Mouse (Mus musculus): ENCODE results near the gene Gm45062. TPM values are rescaled to one million over a fixed set of nuclear protein-coding genes. Genes with fewer than 3 reads are reported as not detected.

Gm45062 gene
- polyA plus RNA-seq, 1 experiment from 2014 or later, result 12.1 TPM

- no peaks in the 10 kb centered on the region for H3K36me3 ChIP-seq (ENCODE audit: control insufficient read depth, insufficient read depth, low read length)
- H3K9me3 ChIP-seq (ENCODE audit: control insufficient read depth, low read length), result no peaks in the 10 kb centered on the region
- H3K27ac ChIP-seq (ENCODE audit: low read length), result 0 out of 2 replicates have a peak overlapping the region, but pooled peaks have one; percentile 17
- peaks cover 2% of the 10 kb centered on the region for H3K4me1 ChIP-seq (replicated peaks; ENCODE audit: control insufficient read depth, insufficient read depth, low read length)
- no peaks in the 10 kb centered on the region for H3K27me3 ChIP-seq (ENCODE audit: control insufficient read depth, insufficient read depth, low read depth, low read length)
- H3K9ac ChIP-seq (ENCODE audit: low read length), result no peak overlapping the region
- ATAC-seq (ENCODE audit: low read depth), result no peak
- no peak overlapping the region for H3K4me3 ChIP-seq (ENCODE audit: low read length)
- 91% methylated on average over 5 of the region's 5 CpGs for WGBS
- H3K4me2 ChIP-seq (ENCODE audit: low read depth, low read length), result no peak overlapping the region
These were observed 156.6 kb downstream of the Gm45062 start for GRCm38 (mm10) chr6:8415823-8416222.

- ATAC-seq (ENCODE audit: low read depth), result peak; percentile 82
- WGBS, result 43% methylated on average over 8 of the region's 8 CpGs
- no peak overlapping the region for H3K9ac ChIP-seq (ENCODE audit: low read length)
- peak overlapping the region; percentile 37 for H3K27ac ChIP-seq (ENCODE audit: low read length)
- no peak overlapping the region for H3K4me2 ChIP-seq (ENCODE audit: low read depth, low read length)
- H3K27me3 ChIP-seq (ENCODE audit: control insufficient read depth, insufficient read depth, low read depth, low read length), result no peaks in the 10 kb centered on the region
- H3K4me3 ChIP-seq (ENCODE audit: low read length), result no peak overlapping the region
- H3K9me3 ChIP-seq (ENCODE audit: control insufficient read depth, low read length), result no peaks in the 10 kb centered on the region
- H3K4me1 ChIP-seq (replicated peaks; ENCODE audit: control insufficient read depth, insufficient read depth, low read length), result peaks cover 2% of the 10 kb centered on the region
- H3K36me3 ChIP-seq (ENCODE audit: control insufficient read depth, insufficient read depth, low read length), result no peaks in the 10 kb centered on the region
These were observed 157.7 kb downstream of the Gm45062 start for GRCm38 (mm10) chr6:8416802-8417569.

- H3K27me3 ChIP-seq (ENCODE audit: control insufficient read depth, insufficient read depth, low read depth, low read length), result no peaks in the 10 kb centered on the region
- no peak overlapping the region for H3K4me3 ChIP-seq (ENCODE audit: low read length)
- no peak overlapping the region for H3K9ac ChIP-seq (ENCODE audit: low read length)
- no peaks in the 10 kb centered on the region for H3K9me3 ChIP-seq (ENCODE audit: control insufficient read depth, low read length)
- 59% methylated on average over 4 of the region's 4 CpGs for WGBS
- ATAC-seq (ENCODE audit: low read depth), result no peak
- no peaks in the 10 kb centered on the region; the same call in 1 of the 2 replicates for H3K4me1 ChIP-seq (replicated peaks; ENCODE audit: control insufficient read depth, insufficient read depth, low read length)
- H3K36me3 ChIP-seq (ENCODE audit: control insufficient read depth, insufficient read depth, low read length), result no peaks in the 10 kb centered on the region
- no peak overlapping the region for H3K27ac ChIP-seq (ENCODE audit: low read length)
- H3K4me2 ChIP-seq (ENCODE audit: low read depth, low read length), result no peak overlapping the region
These were observed 160.4 kb downstream of the Gm45062 start for GRCm38 (mm10) chr6:8419485-8420186.

GRCm38 (mm10) chr6:8420187-8420503 is 160.9 kb downstream of the Gm45062 start:
- no peak overlapping the region for H3K4me2 ChIP-seq (ENCODE audit: low read depth, low read length)
- no peaks in the 10 kb centered on the region for H3K27me3 ChIP-seq (ENCODE audit: control insufficient read depth, insufficient read depth, low read depth, low read length)
- H3K9me3 ChIP-seq (ENCODE audit: control insufficient read depth, low read length), result no peaks in the 10 kb centered on the region
- H3K4me3 ChIP-seq (ENCODE audit: low read length), result no peak overlapping the region
- H3K9ac ChIP-seq (ENCODE audit: low read length), result no peak overlapping the region
- H3K4me1 ChIP-seq (replicated peaks; ENCODE audit: control insufficient read depth, insufficient read depth, low read length), result no peaks in the 10 kb centered on the region; the same call in 1 of the 2 replicates
- ATAC-seq (ENCODE audit: low read depth), result no peak
- no peak overlapping the region for H3K27ac ChIP-seq (ENCODE audit: low read length)
- H3K36me3 ChIP-seq (ENCODE audit: control insufficient read depth, insufficient read depth, low read length), result no peaks in the 10 kb centered on the region
- WGBS, result 74% methylated on average over 1 of the region's 1 CpGs

DNA sequence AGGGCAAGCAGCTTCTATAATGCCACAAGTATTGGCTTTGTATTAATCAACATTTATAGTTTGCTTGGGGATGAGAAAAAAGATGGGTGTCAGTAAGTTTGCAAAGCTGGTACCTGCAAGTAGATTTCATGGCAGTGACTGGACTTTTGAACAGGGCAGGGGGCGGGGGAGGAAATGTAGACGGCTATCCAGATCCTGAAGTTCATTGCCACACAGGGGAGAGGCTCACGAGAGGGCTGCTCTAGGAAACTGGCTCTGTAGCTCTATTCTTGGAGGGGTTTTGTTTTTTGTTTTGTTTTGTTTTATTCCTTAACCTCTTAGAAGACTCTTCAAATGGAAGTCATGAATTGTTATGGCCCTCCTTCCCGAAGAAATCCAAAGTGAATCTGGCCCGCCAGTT is 162.2 kb downstream of the Gm45062 start:
- Histone ChIP-seq H3K4me2 (ENCODE audit: low read depth, low read length) (no peak overlapping the region), H3K9me3 (ENCODE audit: control insufficient read depth, low read length) (no peaks in the 10 kb centered on the region), H3K4me1 (replicated peaks; ENCODE audit: control insufficient read depth, insufficient read depth, low read length) (no peaks in the 10 kb centered on the region; the same call in 1 of the 2 replicates), H3K4me3 (ENCODE audit: low read length) (no peak overlapping the region), H3K27ac (ENCODE audit: low read length) (no peak overlapping the region), H3K27me3 (ENCODE audit: control insufficient read depth, insufficient read depth, low read depth, low read length) (no peaks in the 10 kb centered on the region), H3K36me3 (ENCODE audit: control insufficient read depth, insufficient read depth, low read length) (no peaks in the 10 kb centered on the region), H3K9ac (ENCODE audit: low read length) (no peak overlapping the region)
- ATAC-seq (ENCODE audit: low read depth), result no peak
- 74% methylated on average over 5 of the region's 5 CpGs for WGBS

- ATAC-seq (ENCODE audit: low read depth), result no peak
- WGBS, result 73% methylated on average over 10 of the region's 10 CpGs
These were observed 162.8 kb downstream of the Gm45062 start for GRCm38 (mm10) chr6:8421959-8422581.

DNA sequence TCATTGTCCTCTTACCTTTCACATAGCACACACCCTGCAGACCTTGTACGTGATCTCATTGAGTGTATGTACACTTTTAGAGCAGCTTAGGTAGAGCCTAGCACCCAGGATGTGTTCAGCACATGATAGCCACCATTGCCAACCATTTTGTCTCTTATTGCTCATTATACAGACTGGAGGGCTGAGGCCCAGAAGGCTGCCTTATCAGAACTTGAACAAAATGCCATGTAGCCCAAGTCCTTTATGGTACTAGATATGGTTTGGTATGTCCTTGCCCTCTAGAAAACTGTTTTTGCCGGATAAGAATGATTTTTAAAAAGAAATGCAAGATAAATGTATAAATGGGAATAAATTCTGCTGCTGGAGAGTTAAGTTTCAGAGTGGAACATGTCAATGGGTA is 163.9 kb downstream of the Gm45062 start:
- Histone ChIP-seq H3K4me2 (ENCODE audit: low read depth, low read length) (no peak overlapping the region), H3K36me3 (ENCODE audit: control insufficient read depth, insufficient read depth, low read length) (no peaks in the 10 kb centered on the region), H3K9me3 (ENCODE audit: control insufficient read depth, low read length) (no peaks in the 10 kb centered on the region), H3K4me3 (ENCODE audit: low read length) (no peak overlapping the region), H3K27me3 (ENCODE audit: control insufficient read depth, insufficient read depth, low read depth, low read length) (no peaks in the 10 kb centered on the region), H3K27ac (ENCODE audit: low read length) (no peak overlapping the region), H3K4me1 (replicated peaks; ENCODE audit: control insufficient read depth, insufficient read depth, low read length) (no peaks in the 10 kb centered on the region; the same call in 1 of the 2 replicates), H3K9ac (ENCODE audit: low read length) (no peak overlapping the region)
- WGBS, result 81% methylated on average over 2 of the region's 2 CpGs
- ATAC-seq (ENCODE audit: low read depth), result no peak

More at GRCm38 (mm10) chr6:8421959-8422581, 162.8 kb downstream of the Gm45062 start:
- no peak overlapping the region for H3K4me3 ChIP-seq (ENCODE audit: low read length)
- no peaks in the 10 kb centered on the region for H3K27me3 ChIP-seq (ENCODE audit: control insufficient read depth, insufficient read depth, low read depth, low read length)
- H3K4me2 ChIP-seq (ENCODE audit: low read depth, low read length), result no peak overlapping the region
- no peak overlapping the region; the same call in 1 of the 2 replicates for H3K27ac ChIP-seq (ENCODE audit: low read length)
- no peaks in the 10 kb centered on the region for H3K36me3 ChIP-seq (ENCODE audit: control insufficient read depth, insufficient read depth, low read length)
- no peaks in the 10 kb centered on the region; the same call in 1 of the 2 replicates for H3K4me1 ChIP-seq (replicated peaks; ENCODE audit: control insufficient read depth, insufficient read depth, low read length)
- no peaks in the 10 kb centered on the region for H3K9me3 ChIP-seq (ENCODE audit: control insufficient read depth, low read length)
- H3K9ac ChIP-seq (ENCODE audit: low read length), result no peak overlapping the region

DNA sequence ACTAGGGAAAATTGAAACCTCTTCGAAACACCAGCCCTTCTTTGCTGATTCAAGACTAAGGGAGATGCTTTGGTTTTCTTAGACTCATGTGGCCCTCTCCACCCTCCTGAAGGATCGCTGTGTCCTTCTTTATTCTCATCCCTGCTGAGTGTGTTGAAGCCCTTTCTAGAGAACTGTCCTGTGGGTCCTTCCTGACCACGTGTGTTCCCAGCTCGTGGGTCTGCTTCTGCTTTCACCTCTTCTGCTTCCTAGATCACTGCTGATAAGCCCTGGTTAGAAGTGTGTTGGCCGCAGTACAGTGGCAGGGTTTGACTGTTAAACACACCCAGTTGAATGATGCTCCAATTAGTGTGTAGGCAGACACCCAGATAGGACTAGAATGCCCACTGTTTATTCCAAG is 168.4 kb downstream of the Gm45062 start:
- no peaks in the 10 kb centered on the region for H3K36me3 ChIP-seq (ENCODE audit: control insufficient read depth, insufficient read depth, low read length)
- no peak overlapping the region for H3K9ac ChIP-seq (ENCODE audit: low read length)
- no peaks in the 10 kb centered on the region for H3K27me3 ChIP-seq (ENCODE audit: control insufficient read depth, insufficient read depth, low read depth, low read length)
- peaks cover 2% of the 10 kb centered on the region; the same call in 1 of the 2 replicates for H3K4me1 ChIP-seq (replicated peaks; ENCODE audit: control insufficient read depth, insufficient read depth, low read length)
- no peak overlapping the region for H3K4me3 ChIP-seq (ENCODE audit: low read length)
- no peaks in the 10 kb centered on the region for H3K9me3 ChIP-seq (ENCODE audit: control insufficient read depth, low read length)
- no peak for ATAC-seq (ENCODE audit: low read depth)
- H3K27ac ChIP-seq (ENCODE audit: low read length), result no peak overlapping the region
- 60% methylated on average over 5 of the region's 5 CpGs for WGBS
- H3K4me2 ChIP-seq (ENCODE audit: low read depth, low read length), result no peak overlapping the region

DNA sequence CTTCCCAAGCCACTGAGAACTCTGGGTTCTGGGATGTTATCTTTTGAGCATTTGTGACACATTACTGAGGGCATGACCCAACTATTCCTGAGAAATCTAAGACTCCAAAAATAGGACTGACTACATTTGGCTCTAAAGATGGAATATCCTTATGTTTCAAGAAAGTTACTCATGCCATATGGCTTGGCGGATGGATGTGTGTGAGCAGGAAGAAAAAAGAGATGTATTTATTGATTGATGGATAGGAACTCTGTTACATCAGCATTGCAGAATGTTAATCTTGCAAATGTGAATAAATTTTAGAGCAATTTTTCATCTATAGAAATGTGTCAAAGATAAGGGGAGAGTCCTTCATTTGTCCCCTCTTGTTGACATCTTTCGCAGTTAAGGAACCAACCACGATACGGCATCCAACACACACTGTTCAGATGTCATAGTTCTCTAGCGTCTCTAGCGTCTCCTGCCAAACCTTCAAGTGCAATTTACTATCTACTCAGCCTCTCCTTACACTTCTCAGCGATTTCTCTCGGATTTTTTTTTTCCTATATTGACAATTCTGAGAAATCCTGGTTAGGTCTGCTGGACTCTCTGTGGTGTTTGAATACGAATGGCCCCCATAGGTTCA is 171.5 kb downstream of the Gm45062 start:
- Histone ChIP-seq H3K9me3 (ENCODE audit: control insufficient read depth, low read length) (no peaks in the 10 kb centered on the region), H3K27me3 (ENCODE audit: control insufficient read depth, insufficient read depth, low read depth, low read length) (no peaks in the 10 kb centered on the region), H3K4me2 (ENCODE audit: low read depth, low read length) (no peak overlapping the region), H3K27ac (ENCODE audit: low read length) (no peak overlapping the region), H3K4me3 (ENCODE audit: low read length) (no peak overlapping the region), H3K4me1 (replicated peaks; ENCODE audit: control insufficient read depth, insufficient read depth, low read length) (peaks cover 6% of the 10 kb centered on the region; the same call in 1 of the 2 replicates), H3K36me3 (ENCODE audit: control insufficient read depth, insufficient read depth, low read length) (no peaks in the 10 kb centered on the region), H3K9ac (ENCODE audit: low read length) (no peak overlapping the region)
- no peak for ATAC-seq (ENCODE audit: low read depth)
- WGBS, result 77% methylated on average over 9 of the region's 9 CpGs
